Mouse (Mus musculus) adrenal gland, postnatal 36 days (tissue): ENCODE measurements at regions not wholly inside any gene's neighbourhood (a gene's known extent, or its start where the extent isn't known, plus 50 kb on each side); places are given as distances from the start of the nearest gene placed in this dataset.

Experiments used
- DNase-seq, 2 experiments: peaks; one replicate each; pipeline ENCODE4 v3.0.0; 2021; ENCODE audit warnings: mixed read lengths in 1 of 2

- DNase-seq: no peak
Observed at GRCm38 (mm10) chr5:132784791-132785190, 241.6 kb upstream of the Auts2 start.

GRCm38 (mm10) chr5:132774141-132774680, 231.1 kb upstream of the Auts2 start:
- peak; percentile 25 to 38 for DNase-seq

GRCm38 (mm10) chr5:132760396-132760795, 217.3 kb upstream of the Auts2 start:
- peak; percentile 27 to 35 for DNase-seq

- peak; percentile 36 to 42 for DNase-seq
Observed at GRCm38 (mm10) chr5:132759751-132760150, 216.6 kb upstream of the Auts2 start.

DNA sequence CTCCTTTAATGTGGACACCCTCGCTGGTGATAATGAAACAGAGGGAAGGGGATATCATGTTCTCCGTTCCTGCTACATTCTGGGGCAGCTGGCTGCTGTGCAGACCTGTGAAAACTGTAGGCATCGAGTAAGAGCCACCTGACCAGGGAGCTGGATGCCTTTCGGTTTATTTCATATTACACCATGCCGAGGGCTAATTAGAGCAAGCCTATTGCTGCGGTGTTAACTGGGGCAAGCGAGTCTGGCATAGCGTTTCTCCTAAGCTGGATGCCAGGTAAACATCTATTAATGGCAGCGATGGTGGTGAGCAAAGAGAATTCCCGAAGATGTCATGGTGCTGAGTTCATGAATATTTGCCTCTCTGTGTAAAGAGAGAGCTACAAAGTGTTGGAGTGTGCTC, 215.8 kb upstream of the Auts2 start:
- no peak for DNase-seq

GRCm38 (mm10) chr5:132737966-132738365, 194.8 kb upstream of the Auts2 start:
- DNase-seq: no peak

DNA sequence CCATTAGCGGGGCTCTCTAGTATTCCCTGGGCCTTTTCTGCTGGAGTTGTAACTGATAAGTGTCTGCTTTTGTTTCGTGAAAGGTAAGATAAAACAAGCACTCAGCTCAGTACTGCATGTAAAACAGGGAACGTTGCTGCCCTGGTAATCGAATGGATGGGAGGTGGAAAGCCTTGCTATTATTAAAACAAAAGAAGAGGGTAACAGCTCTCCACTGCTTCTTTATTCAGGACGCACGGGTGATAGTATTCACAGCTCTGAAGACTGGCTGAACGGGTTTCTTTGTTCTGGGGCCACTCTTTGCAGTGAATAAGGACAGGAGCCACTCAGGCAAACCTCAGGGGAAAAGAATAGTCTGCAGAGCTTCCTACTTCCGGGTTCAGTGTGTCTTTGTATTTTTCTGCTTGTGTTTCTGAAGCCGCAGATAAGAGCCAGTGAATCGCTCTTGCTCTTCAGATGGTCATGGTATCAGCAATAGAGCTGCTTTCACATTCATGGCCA, 185.6 kb upstream of the Auts2 start:
- no peak for DNase-seq

DNA sequence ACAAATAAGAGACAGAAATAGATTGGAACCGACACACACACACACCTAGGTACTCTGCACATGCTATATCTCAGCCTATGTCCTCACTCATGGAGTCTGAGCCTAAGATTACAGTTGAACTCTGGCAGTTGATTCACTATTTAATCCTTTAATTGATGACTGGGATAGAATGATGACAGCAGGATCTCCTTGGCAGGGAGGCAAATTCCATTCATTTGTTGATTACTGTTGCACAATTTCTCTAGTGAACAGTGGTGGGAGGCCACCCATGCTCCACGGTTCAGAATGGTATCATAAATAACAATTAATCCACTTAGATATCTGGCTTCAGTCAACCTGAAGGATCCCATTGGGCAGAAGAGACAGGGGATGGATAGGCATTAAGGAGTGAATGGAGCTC, 181.3 kb upstream of the Auts2 start:
- no peak for DNase-seq

DNA sequence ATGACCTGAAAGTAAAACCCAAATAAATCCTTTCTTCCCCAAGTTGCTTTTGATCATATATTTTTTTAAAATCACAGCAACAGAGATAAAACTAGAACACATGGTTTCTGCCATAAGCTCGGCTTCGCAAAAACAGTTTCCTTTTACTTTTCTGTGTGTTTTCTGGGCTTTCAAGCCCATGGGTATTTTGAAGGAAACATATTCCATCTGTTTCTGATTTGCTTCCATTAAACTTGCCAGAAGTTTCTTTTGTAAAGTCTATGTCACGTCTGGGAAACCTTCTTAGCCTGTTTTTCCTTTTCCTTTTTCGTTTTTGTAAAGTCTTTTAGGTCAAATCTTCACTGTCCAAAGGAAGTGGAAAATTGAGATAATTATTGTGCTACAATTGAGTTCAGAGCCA, 167.2 kb upstream of the Auts2 start:
- no peak for DNase-seq

- DNase-seq: no peak
Observed at GRCm38 (mm10) chr5:132707531-132707930, 164.4 kb upstream of the Auts2 start.

- DNase-seq: no peak
Observed at GRCm38 (mm10) chr5:132703455-132704100, 160.4 kb upstream of the Auts2 start.

- no peak for DNase-seq
Observed at GRCm38 (mm10) chr5:132702573-132702972, 159.4 kb upstream of the Auts2 start.

DNA sequence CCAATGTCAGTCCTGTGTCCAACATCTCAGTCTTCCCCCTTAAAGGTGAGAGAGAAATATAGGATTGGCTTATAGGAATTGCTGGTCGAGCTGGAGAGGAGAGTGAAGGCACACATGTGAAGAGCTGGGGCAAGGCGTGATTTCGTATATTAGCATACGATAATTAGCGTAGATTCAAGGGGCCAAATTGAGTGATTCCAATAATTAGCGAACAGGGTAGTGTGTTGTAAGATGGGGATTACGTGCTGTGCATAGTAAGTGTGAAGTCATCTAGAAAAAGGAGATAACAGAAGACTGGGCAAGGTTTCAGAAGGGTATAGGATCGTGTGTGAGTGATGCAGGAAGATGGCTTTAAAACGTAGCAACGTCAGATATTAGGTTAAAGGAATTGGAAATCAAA, 147.6 kb upstream of the Auts2 start:
- no peak for DNase-seq

GRCm38 (mm10) chr5:132675261-132675660, 132.1 kb upstream of the Auts2 start:
- no peak for DNase-seq

DNA sequence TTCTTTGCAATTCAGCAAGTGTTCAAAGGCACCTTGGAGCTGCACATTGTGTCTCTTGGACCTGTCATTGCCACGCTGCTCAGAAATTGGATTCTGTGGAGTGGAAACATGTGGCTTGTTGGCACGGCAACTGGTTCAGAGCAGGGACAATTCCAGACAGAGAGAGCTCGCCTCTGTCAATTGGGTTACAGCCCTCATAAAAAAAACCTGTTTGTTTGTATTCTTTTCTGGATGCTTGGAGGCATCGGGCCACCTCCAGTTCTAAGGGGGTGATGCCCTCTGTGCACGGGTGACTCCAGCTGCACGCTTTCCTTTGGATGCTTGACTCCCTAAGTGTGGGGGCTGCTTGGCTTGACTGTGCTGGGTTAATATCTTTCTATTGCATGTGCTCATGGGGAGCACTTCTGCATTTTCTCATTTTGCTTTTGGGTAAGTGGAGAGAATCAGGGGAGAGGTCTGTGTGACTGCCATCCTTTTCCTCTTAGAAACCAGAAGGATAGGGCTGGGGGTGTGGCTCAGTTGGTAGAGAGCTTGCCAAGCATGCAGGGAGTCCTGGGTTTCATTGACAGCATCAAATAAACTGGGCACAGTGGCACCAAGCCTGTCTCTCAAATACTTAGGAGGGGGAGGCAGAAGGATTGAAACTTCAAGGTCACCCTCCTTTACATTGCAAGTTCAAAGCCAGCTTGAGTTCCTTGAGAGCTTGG, 130.6 kb upstream of the Auts2 start:
- no peak for DNase-seq

DNA sequence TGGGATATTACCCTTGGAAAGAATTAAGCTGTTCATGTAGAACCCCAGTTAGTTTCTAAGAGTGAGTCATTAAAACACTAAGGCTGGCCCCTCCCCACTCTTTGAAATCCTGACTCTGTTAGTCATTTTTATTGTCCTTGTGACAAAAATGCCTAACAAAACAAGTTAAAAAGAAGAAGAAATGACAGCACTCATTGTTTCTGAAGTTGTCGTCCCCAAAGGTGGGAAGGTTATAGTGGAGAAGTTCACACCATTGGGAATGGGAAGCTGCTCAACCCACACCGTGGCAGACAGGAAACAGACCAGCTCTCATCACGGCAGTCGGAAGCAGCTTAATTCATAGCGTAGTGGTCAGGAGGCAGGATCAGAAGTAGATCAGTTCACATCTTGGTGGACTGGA, 128.4 kb upstream of the Auts2 start:
- DNase-seq: peak in 1 of 2 experiments; percentile 13

DNA sequence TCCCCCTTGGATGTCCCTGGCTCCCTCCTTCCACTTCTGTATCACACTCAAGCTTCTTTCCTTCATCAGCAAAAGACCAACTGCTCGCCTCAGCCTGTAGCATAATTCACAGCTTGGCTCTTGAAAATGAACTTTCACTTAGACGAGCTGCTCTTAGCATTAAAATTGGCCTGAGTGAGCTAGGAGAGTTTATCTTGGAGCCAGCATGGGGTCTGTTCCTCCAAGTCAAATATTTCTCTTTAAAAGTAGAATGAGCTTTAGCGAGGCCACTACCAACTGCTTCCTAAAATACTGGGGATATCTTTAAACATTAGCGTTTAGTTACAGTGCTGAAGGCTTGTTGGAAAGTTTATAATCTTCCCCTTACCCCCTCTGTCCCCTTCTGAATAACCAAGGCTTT, 124.2 kb upstream of the Auts2 start:
- no peak for DNase-seq

- DNase-seq: no peak
Observed at GRCm38 (mm10) chr5:132661266-132661665, 118.1 kb upstream of the Auts2 start.

DNA sequence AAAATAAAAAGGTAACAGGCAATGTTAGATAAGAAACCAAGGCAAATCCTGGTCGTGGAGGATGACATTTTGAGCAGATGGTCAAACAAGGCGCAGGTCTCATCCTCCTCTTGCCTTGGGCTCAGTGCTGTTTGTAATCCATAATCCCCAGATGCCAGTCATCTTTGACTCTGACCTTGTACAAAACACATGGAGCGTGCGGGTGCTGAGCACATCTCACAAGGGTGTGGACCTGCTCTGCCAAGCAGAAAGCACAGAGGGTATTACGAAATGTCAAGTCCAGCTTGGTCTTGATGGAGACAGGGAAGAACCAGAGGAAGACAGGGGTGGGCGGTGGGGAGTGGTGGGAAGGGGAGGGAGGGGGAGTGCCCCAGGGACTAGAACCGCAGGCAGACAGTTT, 116.9 kb upstream of the Auts2 start:
- no peak for DNase-seq

GRCm38 (mm10) chr5:132654382-132654781, 111.2 kb upstream of the Auts2 start:
- DNase-seq: no peak

DNA sequence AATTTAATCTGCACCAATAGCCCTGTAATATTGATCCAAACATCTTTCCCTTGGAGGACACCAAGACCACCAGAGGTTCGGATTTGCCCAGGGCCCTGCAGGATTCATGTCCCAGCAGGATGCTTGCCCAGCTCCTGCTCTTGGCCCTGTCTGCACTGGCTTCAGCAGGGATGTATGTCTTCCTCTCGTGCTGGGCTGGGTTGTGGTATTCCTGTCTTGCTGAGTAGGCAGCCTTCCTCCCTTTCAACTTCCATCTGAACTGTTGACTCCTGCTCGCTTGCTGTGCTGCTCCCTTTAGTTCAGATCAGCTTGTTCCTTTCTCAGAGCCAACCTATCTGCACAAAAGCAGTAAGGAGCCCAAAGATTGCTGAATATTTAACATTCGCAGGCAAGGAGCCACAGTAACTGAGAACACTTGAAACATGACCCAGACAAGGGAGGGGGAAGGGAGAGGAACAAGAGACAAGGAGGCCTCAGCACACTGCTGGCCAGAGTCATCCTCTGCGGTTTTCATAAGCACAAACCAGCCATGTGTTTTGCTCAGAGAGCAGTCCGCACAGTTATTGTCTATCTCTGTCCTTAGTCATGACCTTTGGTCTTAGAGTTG, 110.7 kb upstream of the Auts2 start:
- peak in 1 of 2 experiments; percentile 6 for DNase-seq

DNA sequence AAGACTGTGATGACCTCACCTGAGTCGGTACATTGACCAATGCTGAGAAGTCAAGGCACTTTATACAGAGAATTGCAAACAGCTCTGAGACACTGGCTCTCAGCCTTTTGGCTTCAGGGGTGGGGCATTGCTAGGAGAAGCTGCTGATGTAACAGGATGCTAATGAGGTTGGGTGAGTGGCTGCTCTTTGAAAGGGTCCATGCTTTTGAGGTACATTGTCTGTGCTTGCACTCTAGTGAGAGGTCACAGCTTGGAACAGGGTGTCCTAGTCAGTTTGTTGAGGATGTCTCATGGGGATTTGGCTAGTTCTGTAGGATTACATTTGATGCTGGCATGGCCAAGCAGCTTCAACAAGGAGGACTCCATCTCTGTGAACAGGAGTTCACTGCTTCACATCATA, 109.1 kb upstream of the Auts2 start:
- no peak for DNase-seq

DNA sequence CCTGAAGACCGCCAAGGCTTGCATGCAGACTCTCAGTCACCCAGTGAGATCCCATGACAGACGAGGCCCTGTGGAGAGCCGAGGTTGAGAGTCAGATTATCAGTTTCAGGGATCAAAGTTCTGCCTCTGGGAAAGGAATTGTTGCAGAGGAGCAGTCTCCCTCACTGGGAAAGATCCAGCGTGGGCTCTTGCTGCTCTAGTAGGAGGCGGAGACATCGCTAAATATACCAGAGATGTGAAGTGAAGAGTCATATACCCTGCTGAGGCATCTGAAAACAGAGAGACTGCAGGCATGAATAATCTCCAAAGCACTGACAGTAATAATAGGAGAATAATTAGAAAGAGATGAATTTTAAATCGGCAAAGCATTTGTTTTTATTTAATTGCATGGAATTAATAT, 106.6 kb upstream of the Auts2 start:
- DNase-seq: no peak
